Mouse (Mus musculus): Measurements from ENCODE around the gene Gm20388.

DNA sequence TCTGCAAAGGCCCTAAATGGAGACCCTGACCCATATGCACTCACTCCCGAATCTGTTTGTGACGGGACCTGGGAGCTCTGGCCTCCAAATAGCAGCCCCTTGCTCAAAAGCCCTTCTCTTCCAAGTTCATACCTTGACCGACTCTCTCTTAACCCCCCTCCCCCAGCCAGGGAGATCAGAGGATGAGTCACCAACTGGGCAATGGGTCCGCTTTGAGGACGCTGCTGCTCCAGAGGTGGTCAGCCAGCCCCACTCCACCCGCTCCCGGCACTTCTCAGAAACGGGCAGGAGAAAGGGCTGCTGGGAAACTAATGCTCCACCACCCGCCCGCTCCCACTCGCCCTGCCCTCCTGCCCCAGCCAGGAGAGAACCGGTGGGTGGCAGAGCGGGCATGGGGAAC, 1165.3 kb downstream of the Gm20388 start:
- no peak for TF ChIP-seq POLR2A (IDR thresholded peaks at IDR 0.05; ENCODE audit: borderline replicate concordance, insufficient read depth, low read length)
- TF ChIP-seq CTCF (IDR thresholded peaks at IDR 0.05; ENCODE audit: borderline replicate concordance, insufficient read depth, low read depth, low read length) = no peak
